Mouse (Mus musculus): Measurements from ENCODE around the gene Tmem121b. TPM values are rescaled to one million over a fixed set of nuclear protein-coding genes. Genes with fewer than 3 reads are reported as not detected.
A peak's percentile ranks its signal among the peaks of the same experiment; 100 is the strongest.

Tmem121b gene
- polyA plus RNA-seq, 1 experiment from 2014 or later = 0.04 TPM

DNA sequence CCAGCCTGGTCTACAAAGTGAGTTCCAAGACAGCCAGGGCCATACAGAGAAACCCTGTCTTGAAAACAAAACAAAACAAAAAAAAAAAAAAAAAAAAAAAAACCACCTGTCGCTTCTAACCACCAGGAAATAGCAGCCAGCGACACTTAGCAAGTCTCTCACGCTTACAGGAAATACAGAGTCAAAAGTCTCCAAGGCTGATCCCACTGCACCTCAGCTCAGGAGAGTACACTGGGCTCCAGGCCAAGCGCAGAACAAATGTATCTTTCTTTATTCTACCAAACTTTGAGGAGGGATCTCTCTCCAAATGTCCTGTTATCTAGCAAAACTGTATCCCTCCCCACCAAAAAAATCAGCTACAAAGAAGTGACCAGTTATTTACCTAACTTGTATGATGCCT lies 35.5 kb upstream of the Tmem121b start:
- Histone ChIP-seq H3K4me3 (ENCODE audit: low read depth, low read length) (no peak overlapping the region), H3K27me3 (replicated peaks; ENCODE audit: control insufficient read depth, insufficient read depth, low read length) (no peaks in the 10 kb centered on the region), H3K4me2 (ENCODE audit: low read depth, low read length) (no peak overlapping the region), H3K9me3 (ENCODE audit: control insufficient read depth, low read length) (no peaks in the 10 kb centered on the region), H3K36me3 (ENCODE audit: control insufficient read depth, insufficient read depth, low read length) (no peaks in the 10 kb centered on the region), H3K4me1 (ENCODE audit: control insufficient read depth, insufficient read depth, low read length) (peaks cover 11% of the 10 kb centered on the region), H3K27ac (replicated peaks; ENCODE audit: low read depth, low read length) (no peak overlapping the region), H3K9ac (ENCODE audit: low read depth, low read length) (0 out of 2 replicates have a peak overlapping the region, but pooled peaks have one; percentile 21)
- DNase-seq (ENCODE audit: low spot score) (peak; percentile 19), ATAC-seq (ENCODE audit: low read depth) (no peak)
- WGBS = 57% methylated on average over 4 of the region's 4 CpGs

DNA sequence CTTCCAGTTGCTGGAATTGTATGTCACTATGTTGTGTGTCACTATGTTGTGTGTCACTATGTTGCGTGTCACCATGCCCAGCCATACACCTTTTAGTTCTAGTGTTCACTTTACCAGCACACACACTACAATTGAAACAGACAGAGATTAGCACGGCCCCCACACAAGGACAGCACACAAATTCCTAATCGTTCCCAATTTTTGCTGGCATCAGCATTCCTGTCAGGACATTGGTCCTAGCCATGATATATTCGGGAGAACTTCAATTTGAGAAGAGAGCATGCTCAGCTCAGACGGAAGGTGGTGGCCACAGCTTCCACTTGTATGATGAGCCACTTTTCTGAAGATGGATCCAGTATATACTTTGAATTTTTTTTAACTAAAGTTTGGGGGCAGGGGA lies 31.2 kb upstream of the Tmem121b start:
- Histone ChIP-seq H3K4me3 (ENCODE audit: low read depth, low read length) (no peak overlapping the region), H3K9me3 (ENCODE audit: control insufficient read depth, low read length) (no peaks in the 10 kb centered on the region), H3K9ac (ENCODE audit: low read depth, low read length) (no peak overlapping the region), H3K4me2 (ENCODE audit: low read depth, low read length) (no peak overlapping the region), H3K27ac (replicated peaks; ENCODE audit: low read depth, low read length) (no peak overlapping the region), H3K36me3 (ENCODE audit: control insufficient read depth, insufficient read depth, low read length) (peaks cover 26% of the 10 kb centered on the region), H3K27me3 (replicated peaks; ENCODE audit: control insufficient read depth, insufficient read depth, low read length) (no peaks in the 10 kb centered on the region), H3K4me1 (ENCODE audit: control insufficient read depth, insufficient read depth, low read length) (peaks cover 4% of the 10 kb centered on the region; the same call in 1 of the 2 replicates)
- no peak for DNase-seq (ENCODE audit: low spot score)
- WGBS = 90% methylated on average over 5 of the region's 5 CpGs
- no peak for ATAC-seq (ENCODE audit: low read depth)

DNA sequence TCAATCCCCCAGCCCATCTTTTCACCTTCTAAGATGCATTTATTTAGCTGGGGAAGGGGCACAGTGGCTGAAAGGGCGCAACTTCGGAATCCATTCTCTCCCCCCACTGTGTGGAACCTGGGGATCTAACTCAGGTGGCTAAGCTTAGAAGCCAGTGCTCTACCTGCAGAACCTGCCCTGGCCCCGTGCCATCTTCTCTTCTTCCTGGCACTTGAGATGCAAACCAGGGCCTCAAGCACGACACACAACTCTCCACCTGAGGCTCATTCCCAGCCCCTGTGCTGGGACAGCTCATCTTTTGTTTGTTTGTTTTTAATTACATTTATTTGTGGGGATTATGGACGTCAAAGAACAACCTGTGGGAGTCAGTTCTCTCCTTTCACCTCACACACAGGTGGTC lies 26.0 kb upstream of the Tmem121b start:
- no peaks in the 10 kb centered on the region for H3K9me3 ChIP-seq (ENCODE audit: control insufficient read depth, low read length)
- no peaks in the 10 kb centered on the region for H3K4me1 ChIP-seq (ENCODE audit: control insufficient read depth, insufficient read depth, low read length)
- H3K36me3 ChIP-seq (ENCODE audit: control insufficient read depth, insufficient read depth, low read length) = peaks cover 30% of the 10 kb centered on the region
- peak; percentile 53; the same call in 1 of the 2 replicates for ATAC-seq (ENCODE audit: low read depth)
- H3K9ac ChIP-seq (ENCODE audit: low read depth, low read length) = no peak overlapping the region
- no peaks in the 10 kb centered on the region for H3K27me3 ChIP-seq (replicated peaks; ENCODE audit: control insufficient read depth, insufficient read depth, low read length)
- DNase-seq (ENCODE audit: low spot score) = peak; percentile 38
- H3K4me3 ChIP-seq (ENCODE audit: low read depth, low read length) = no peak overlapping the region
- no peak overlapping the region for H3K27ac ChIP-seq (replicated peaks; ENCODE audit: low read depth, low read length)
- no peak overlapping the region for H3K4me2 ChIP-seq (ENCODE audit: low read depth, low read length)
- WGBS = 68% methylated on average over 5 of the region's 5 CpGs

DNA sequence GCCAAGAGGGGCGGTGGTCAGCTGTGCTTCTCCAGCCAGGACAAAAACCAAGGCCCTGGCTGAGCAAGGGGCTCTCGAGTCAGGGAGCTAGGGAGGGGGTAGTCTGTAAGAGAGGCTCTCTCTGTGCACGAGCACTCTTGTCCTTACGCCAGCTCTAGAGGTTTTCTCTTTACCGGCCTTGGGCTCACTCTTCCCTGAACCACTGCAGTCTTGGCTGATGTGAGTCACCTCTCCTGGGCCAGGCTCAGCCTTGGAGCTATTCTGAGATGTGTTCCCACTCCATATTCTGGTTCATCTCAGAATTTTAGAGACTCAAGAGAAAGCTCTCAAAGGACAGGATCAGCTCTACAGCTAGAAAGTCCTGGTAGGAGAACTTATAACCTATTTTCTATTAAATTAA lies 23.7 kb upstream of the Tmem121b start:
- DNase-seq (ENCODE audit: low spot score) = no peak
- Histone ChIP-seq H3K4me1 (ENCODE audit: control insufficient read depth, insufficient read depth, low read length) (no peaks in the 10 kb centered on the region), H3K27me3 (replicated peaks; ENCODE audit: control insufficient read depth, insufficient read depth, low read length) (no peaks in the 10 kb centered on the region), H3K9me3 (ENCODE audit: control insufficient read depth, low read length) (no peaks in the 10 kb centered on the region), H3K9ac (ENCODE audit: low read depth, low read length) (no peak overlapping the region), H3K4me2 (ENCODE audit: low read depth, low read length) (no peak overlapping the region), H3K27ac (replicated peaks; ENCODE audit: low read depth, low read length) (no peak overlapping the region), H3K36me3 (ENCODE audit: control insufficient read depth, insufficient read depth, low read length) (peaks cover 37% of the 10 kb centered on the region), H3K4me3 (ENCODE audit: low read depth, low read length) (no peak overlapping the region)
- ATAC-seq (ENCODE audit: low read depth) = no peak
- 87% methylated on average over 5 of the region's 5 CpGs for WGBS

DNA sequence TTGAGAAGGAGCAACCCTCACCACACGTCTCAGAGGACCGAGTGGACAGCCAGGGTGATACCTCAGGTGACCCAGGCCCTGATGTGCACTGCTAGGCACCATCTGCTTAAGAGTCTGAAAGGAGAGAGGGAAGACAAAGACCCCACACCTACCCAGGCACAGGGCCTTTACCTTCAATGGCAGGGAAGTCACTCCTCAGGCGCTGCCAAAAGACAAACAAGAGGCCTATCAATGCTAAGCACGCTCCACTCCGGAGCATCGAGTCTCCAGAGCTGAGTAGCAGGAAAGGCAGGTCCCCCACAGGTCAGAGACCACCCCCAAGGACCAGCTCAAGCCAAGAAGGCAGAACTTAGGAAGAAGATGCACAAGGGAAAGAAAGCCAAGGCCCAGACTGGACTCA lies 23.3 kb upstream of the Tmem121b start:
- Histone ChIP-seq H3K27me3 (replicated peaks; ENCODE audit: control insufficient read depth, insufficient read depth, low read length) (no peaks in the 10 kb centered on the region), H3K9me3 (ENCODE audit: control insufficient read depth, low read length) (no peaks in the 10 kb centered on the region), H3K4me3 (ENCODE audit: low read depth, low read length) (no peak overlapping the region), H3K36me3 (ENCODE audit: control insufficient read depth, insufficient read depth, low read length) (peaks cover 33% of the 10 kb centered on the region), H3K9ac (ENCODE audit: low read depth, low read length) (no peak overlapping the region), H3K27ac (replicated peaks; ENCODE audit: low read depth, low read length) (no peak overlapping the region), H3K4me2 (ENCODE audit: low read depth, low read length) (no peak overlapping the region), H3K4me1 (ENCODE audit: control insufficient read depth, insufficient read depth, low read length) (no peaks in the 10 kb centered on the region)
- ATAC-seq (ENCODE audit: low read depth) (no peak), DNase-seq (ENCODE audit: low spot score) (no peak)
- 89% methylated on average over 6 of the region's 6 CpGs for WGBS

DNA sequence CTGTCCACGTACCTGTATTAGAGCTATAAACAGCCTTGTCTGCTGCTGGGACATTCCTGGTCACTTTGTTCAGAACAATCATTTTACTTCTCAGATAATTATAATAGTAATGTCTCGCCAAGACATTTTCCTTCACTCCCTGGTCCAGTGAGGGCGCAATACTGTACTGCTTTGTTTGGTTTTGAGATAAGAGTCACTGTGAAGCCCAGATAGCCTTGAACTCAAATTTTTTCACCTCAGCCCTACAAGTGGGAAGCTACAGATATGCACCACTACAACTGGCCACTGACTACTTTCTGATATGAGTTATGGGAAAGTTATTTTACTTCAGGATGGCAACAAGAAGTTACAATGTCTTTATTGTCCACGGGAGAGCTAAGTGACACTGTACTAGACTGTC lies 22.8 kb upstream of the Tmem121b start:
- Histone ChIP-seq H3K9ac (ENCODE audit: low read depth, low read length) (no peak overlapping the region), H3K36me3 (ENCODE audit: control insufficient read depth, insufficient read depth, low read length) (peaks cover 30% of the 10 kb centered on the region), H3K9me3 (ENCODE audit: control insufficient read depth, low read length) (no peaks in the 10 kb centered on the region), H3K4me3 (ENCODE audit: low read depth, low read length) (no peak overlapping the region), H3K27me3 (replicated peaks; ENCODE audit: control insufficient read depth, insufficient read depth, low read length) (no peaks in the 10 kb centered on the region), H3K4me1 (ENCODE audit: control insufficient read depth, insufficient read depth, low read length) (no peaks in the 10 kb centered on the region), H3K27ac (replicated peaks; ENCODE audit: low read depth, low read length) (no peak overlapping the region), H3K4me2 (ENCODE audit: low read depth, low read length) (no peak overlapping the region)
- DNase-seq (ENCODE audit: low spot score) (no peak), ATAC-seq (ENCODE audit: low read depth) (no peak)
- 91% methylated on average over 4 of the region's 4 CpGs for WGBS

DNA sequence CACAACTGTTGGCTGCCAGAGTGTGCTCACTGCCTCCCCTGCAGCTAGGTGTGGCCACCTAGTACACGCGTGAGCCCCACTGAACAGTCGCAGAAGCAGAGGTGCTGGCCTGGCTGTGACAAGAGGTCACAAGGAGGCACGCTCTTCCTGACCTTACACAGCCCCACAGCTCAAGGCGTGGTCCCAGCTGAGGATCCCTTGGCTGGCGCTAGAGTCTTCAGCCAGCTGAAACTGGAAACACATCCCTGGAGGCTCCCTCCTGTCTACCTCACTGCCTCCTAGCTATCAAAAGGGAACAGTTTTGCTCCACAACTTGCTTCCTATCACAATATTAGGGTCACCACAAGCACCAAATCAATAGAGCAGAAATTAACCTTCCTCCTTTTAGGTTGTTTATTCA lies 17.6 kb upstream of the Tmem121b start:
- Histone ChIP-seq H3K27ac (replicated peaks; ENCODE audit: low read depth, low read length) (no peak overlapping the region), H3K4me2 (ENCODE audit: low read depth, low read length) (no peak overlapping the region), H3K9me3 (ENCODE audit: control insufficient read depth, low read length) (no peaks in the 10 kb centered on the region), H3K36me3 (ENCODE audit: control insufficient read depth, insufficient read depth, low read length) (peaks cover 35% of the 10 kb centered on the region), H3K27me3 (replicated peaks; ENCODE audit: control insufficient read depth, insufficient read depth, low read length) (no peaks in the 10 kb centered on the region), H3K4me1 (ENCODE audit: control insufficient read depth, insufficient read depth, low read length) (no peaks in the 10 kb centered on the region), H3K9ac (ENCODE audit: low read depth, low read length) (no peak overlapping the region), H3K4me3 (ENCODE audit: low read depth, low read length) (no peak overlapping the region)
- ATAC-seq (ENCODE audit: low read depth) (no peak), DNase-seq (ENCODE audit: low spot score) (no peak)
- WGBS = 83% methylated on average over 6 of the region's 6 CpGs

DNA sequence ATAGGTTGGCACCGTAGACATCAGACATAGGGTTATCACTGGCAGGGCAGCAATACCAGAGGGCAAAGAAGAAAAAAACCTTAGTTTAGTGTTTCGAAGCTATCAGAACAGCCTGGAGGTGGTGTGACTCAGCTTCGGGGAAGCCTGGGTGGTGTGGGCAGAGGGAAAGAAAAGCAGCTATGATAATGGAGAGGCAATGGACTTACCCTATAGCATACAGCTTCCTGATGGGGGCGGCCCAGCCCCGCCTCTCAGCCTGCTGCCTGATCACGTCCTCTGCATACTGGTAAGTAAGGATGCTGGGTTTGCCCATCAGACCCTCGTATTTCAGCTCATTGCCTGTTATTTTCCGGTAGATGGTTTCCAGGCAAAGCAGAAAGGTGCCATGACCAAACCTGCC lies 16.8 kb upstream of the Tmem121b start:
- Histone ChIP-seq H3K4me3 (ENCODE audit: low read depth, low read length) (no peak overlapping the region), H3K4me1 (ENCODE audit: control insufficient read depth, insufficient read depth, low read length) (no peaks in the 10 kb centered on the region), H3K9ac (ENCODE audit: low read depth, low read length) (no peak overlapping the region), H3K36me3 (ENCODE audit: control insufficient read depth, insufficient read depth, low read length) (peaks cover 35% of the 10 kb centered on the region), H3K4me2 (ENCODE audit: low read depth, low read length) (no peak overlapping the region), H3K27me3 (replicated peaks; ENCODE audit: control insufficient read depth, insufficient read depth, low read length) (no peaks in the 10 kb centered on the region), H3K27ac (replicated peaks; ENCODE audit: low read depth, low read length) (no peak overlapping the region), H3K9me3 (ENCODE audit: control insufficient read depth, low read length) (no peaks in the 10 kb centered on the region)
- ATAC-seq (ENCODE audit: low read depth) (no peak), DNase-seq (ENCODE audit: low spot score) (no peak)
- 85% methylated on average over 7 of the region's 8 CpGs for WGBS

DNA sequence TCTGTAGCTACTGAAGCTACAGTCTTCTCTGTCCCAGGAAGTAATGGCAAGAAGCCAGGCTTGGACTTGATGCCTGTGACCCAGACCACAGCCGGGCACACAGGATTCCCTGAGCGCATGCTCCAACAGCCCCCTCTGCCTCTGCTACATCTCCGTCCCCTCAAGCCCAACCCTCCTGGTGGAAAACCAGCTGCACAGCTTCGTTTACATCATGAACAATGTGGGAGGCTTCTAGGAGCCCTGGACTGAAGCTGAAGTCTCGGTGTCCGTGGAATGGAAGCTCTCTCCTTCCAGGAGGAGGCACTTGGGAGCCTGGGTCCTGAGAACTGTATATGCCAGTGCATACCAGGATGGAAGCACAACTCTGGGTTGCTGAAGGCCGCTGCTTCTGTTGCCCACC lies 16.4 kb upstream of the Tmem121b start:
- 85% methylated on average over 7 of the region's 7 CpGs for WGBS
- H3K4me2 ChIP-seq (ENCODE audit: low read depth, low read length) = no peak overlapping the region
- no peaks in the 10 kb centered on the region for H3K27me3 ChIP-seq (replicated peaks; ENCODE audit: control insufficient read depth, insufficient read depth, low read length)
- no peak overlapping the region for H3K9ac ChIP-seq (ENCODE audit: low read depth, low read length)
- H3K4me1 ChIP-seq (ENCODE audit: control insufficient read depth, insufficient read depth, low read length) = no peaks in the 10 kb centered on the region
- H3K27ac ChIP-seq (replicated peaks; ENCODE audit: low read depth, low read length) = no peak overlapping the region
- no peaks in the 10 kb centered on the region for H3K9me3 ChIP-seq (ENCODE audit: control insufficient read depth, low read length)
- ATAC-seq (ENCODE audit: low read depth) = no peak
- peaks cover 35% of the 10 kb centered on the region for H3K36me3 ChIP-seq (ENCODE audit: control insufficient read depth, insufficient read depth, low read length)
- H3K4me3 ChIP-seq (ENCODE audit: low read depth, low read length) = no peak overlapping the region
- no peak for DNase-seq (ENCODE audit: low spot score)
